Mouse (Mus musculus): ENCODE data around the gene Mark4.
A peak's percentile ranks its signal among the peaks of the same experiment; 100 is the strongest.

Gene Mark4

GRCm38 (mm10) chr7:19437048-19437447, 21.6 kb downstream of the Mark4 start:
- DNase-seq (ENCODE audit: low spot score in 2 of 2): no peak

- DNase-seq (ENCODE audit: low spot score in 2 of 2): no peak
These were observed 22.3 kb downstream of the Mark4 start for GRCm38 (mm10) chr7:19436276-19436675.

- no peak for DNase-seq (ENCODE audit: low spot score in 2 of 2)
These were observed 26.1 kb downstream of the Mark4 start for GRCm38 (mm10) chr7:19432475-19432874.

- DNase-seq (ENCODE audit: low spot score in 2 of 2): no peak
These were observed 28.2 kb downstream of the Mark4 start for GRCm38 (mm10) chr7:19430402-19430801.

GRCm38 (mm10) chr7:19429726-19430125, 28.9 kb downstream of the Mark4 start:
- peak in 1 of 2 experiments; percentile 45 for DNase-seq (ENCODE audit: low spot score in 2 of 2)

GRCm38 (mm10) chr7:19427999-19428650, 30.5 kb downstream of the Mark4 start:
- DNase-seq (ENCODE audit: low spot score in 2 of 2): peak in 1 of 2 experiments; percentile 67

GRCm38 (mm10) chr7:19426888-19427287, 31.7 kb downstream of the Mark4 start:
- no peak for DNase-seq (ENCODE audit: low spot score in 2 of 2)

GRCm38 (mm10) chr7:19426349-19426748, 32.3 kb downstream of the Mark4 start:
- DNase-seq (ENCODE audit: low spot score in 2 of 2): no peak

GRCm38 (mm10) chr7:19424051-19424450, 34.6 kb downstream of the Mark4 start:
- no peak for DNase-seq (ENCODE audit: low spot score in 2 of 2)

- no peak for DNase-seq (ENCODE audit: low spot score in 2 of 2)
These were observed 35.5 kb downstream of the Mark4 start for GRCm38 (mm10) chr7:19423083-19423482.

- DNase-seq (ENCODE audit: low spot score in 2 of 2): peak; percentile 65 to 91
These were observed 37.6 kb downstream of the Mark4 start for GRCm38 (mm10) chr7:19420821-19421636.

GRCm38 (mm10) chr7:19420121-19420520, 38.5 kb downstream of the Mark4 start:
- DNase-seq (ENCODE audit: low spot score in 2 of 2): no peak

GRCm38 (mm10) chr7:19416590-19416989, 42.0 kb downstream of the Mark4 start:
- DNase-seq (ENCODE audit: low spot score in 2 of 2): no peak

GRCm38 (mm10) chr7:19413525-19413924, 45.1 kb downstream of the Mark4 start:
- DNase-seq (ENCODE audit: low spot score in 2 of 2): no peak

GRCm38 (mm10) chr7:19411783-19412182, 46.8 kb downstream of the Mark4 start:
- DNase-seq (ENCODE audit: low spot score in 2 of 2): no peak

GRCm38 (mm10) chr7:19410766-19411344, 47.8 kb downstream of the Mark4 start:
- no peak for DNase-seq (ENCODE audit: low spot score in 2 of 2)

- DNase-seq (ENCODE audit: low spot score in 2 of 2): no peak
These were observed 48.9 kb downstream of the Mark4 start for GRCm38 (mm10) chr7:19409753-19410152.

GRCm38 (mm10) chr7:19405417-19405816, 53.2 kb downstream of the Mark4 start:
- peak; percentile 82 to 90 for DNase-seq (ENCODE audit: low spot score in 2 of 2)

GRCm38 (mm10) chr7:19404476-19404875, 54.1 kb downstream of the Mark4 start, which contains the start of gene Ckm:
Gene Ckm (plus strand): TSS chr7:19404776.
- no peak for DNase-seq (ENCODE audit: low spot score in 2 of 2)

- peak; percentile 32 to 81 for DNase-seq (ENCODE audit: low spot score in 2 of 2)
These were observed 54.8 kb downstream of the Mark4 start, which contains the start of gene Klc3 for GRCm38 (mm10) chr7:19403731-19404296. Gene Klc3 (minus strand): TSS chr7:19404104.

GRCm38 (mm10) chr7:19402535-19403112, 56.0 kb downstream of the Mark4 start:
- no peak for DNase-seq (ENCODE audit: low spot score in 2 of 2)

- DNase-seq (ENCODE audit: low spot score in 2 of 2): no peak
These were observed 57.7 kb downstream of the Mark4 start for GRCm38 (mm10) chr7:19400946-19401345.

Data from spleen, postnatal 10 days (tissue).